Mouse (Mus musculus) frontal cortex, postnatal 14 days (tissue): ENCODE results near the gene Cenpb.
A peak's percentile ranks its signal among the peaks of the same experiment; 100 is the strongest.

Experiments
- DNase-seq, 2 experiments: peaks; one replicate each; pipeline ENCODE4 v3.0.0; 2022; ENCODE audit warnings: low spot score in 2 of 2

Cenpb gene

DNA sequence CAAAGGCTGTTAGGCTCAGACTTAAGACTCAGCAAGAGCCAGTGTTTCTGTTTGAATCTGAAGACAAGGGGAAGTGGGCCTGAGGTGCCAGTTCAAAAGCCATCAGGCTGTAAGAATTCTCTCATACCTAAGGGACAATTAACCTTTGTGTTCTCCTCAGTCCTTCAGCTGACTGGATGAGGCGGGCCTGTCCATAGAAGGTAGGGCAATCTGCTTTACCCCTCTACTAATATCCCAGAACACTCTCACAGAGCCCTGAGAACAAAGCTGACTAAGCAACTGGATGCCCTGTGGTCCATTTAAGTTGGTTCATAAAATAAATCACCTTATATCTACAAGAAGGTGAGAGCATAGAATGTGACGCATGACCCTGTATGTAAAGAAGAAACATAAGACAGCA lies 13.7 kb downstream of the Cenpb start:
- DNase-seq: no peak

DNA sequence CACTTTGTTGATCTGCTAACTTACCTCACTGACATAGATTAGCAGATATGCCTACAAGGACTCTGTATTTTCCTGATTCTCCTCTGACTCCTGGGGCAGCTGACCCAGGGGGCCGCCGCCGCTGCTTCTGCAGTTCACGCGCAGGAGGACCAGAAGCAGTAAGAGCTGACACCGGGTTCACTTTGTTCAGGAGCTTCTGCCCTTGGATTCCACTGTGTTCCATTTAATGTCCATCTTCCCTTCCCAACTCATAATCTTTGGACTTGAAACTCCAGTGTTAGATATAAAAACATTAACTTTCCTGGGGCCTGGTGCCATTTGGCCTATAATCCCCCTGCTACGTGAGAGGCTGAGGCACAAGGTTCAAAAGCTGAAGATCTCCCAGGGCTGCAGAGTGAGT lies 15.9 kb downstream of the Cenpb start:
- no peak for DNase-seq

DNA sequence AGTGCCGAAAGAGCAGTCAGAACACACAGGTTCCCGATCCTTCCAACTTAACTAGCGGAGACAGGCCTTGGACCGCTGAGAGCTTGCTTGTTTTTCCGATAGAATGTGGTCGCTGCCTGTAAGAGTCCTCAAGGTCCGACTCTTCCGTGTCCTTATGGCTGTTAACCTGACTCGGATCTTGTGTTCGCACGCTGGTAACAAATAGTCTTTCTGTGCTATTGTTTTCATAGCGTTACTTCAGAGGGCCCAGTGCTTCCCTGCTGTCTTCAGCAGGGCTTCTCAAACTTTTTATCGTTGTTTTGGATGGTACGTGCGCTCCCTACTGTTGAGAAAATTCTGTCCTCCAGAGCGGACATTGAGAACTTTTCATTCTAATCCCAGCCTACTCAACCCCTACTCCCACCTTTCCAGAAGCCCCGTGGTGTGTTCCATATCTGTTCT lies 19.2 kb downstream of the Cenpb start:
- DNase-seq: peak in 1 of 2 experiments; percentile 19

DNA sequence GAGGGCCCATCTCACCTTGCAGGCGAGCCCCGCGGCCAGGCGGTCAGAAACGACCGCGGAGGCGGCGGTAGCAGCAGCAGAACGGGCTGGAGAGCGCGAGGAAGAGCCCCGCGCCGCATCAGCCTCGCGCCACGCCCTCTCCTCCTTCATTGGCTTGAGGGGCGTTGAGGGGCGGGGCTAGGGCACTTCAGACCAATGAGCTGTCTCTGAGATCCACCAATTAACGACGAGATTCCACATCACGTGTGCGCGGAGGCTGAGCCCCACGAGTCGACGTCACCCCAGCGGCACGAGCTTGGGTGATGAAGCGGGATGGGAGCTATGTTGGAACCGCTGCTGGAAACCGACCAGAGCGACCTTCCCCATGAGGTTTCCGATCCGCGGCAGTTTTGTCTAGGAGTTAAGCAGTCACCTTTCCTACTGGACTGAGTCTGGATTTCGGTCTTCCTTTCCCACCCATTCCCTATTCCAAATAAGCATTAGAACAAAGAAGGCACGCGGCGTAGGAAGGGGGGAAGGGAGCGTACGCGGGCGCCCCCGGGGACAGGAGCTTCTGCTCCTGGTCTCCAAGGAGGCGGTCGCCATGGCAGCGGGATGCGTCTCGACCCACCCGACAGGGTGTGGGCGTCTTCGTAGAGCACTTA lies 19.8 kb downstream of the Cenpb start, which contains the start of gene 1700037H04Rik:
1700037H04Rik (minus strand) TSS at position 144 of the 644 bp plus-strand sequence.
- DNase-seq: peak; percentile 95 to 97

DNA sequence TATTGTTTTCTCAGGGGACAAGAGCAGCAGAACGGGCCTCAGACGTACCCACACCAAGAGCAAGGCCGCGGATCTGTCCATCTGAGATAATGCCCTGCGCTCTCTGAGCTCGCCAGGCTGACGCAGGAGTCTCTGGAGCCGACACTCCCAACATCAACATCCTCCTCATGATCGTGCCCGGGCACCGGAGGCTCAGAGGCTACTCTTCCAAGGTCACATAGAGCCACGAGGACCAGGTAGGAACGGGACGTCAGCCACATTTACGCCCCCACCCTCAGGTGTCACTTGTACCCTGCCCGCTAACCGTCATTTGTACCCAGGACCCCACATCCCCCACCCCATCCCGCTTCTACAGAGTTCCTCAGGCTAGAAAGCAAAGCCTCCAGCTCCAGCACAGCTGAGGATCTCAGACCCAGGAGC lies 20.4 kb downstream of the Cenpb start:
- peak in 1 of 2 experiments; percentile 43 for DNase-seq

DNA sequence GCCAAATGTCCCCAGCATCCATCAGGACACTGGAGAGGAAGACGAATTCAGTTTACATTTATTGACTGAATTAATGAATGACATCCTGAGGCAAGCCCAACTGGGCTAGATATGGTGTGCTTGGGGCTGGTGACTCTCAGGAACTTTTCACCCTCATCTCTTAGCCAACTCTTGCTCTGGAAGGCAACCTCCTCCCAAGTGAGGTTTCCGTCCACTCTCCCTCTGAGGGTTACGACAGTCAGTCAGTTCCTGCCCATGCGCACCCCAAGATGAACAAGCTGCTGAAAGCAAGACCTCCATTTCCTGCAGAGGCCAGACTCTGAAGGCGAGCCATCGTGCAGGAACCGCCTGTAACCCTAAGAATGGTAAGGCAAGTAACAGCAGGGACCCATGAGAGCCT lies 22.9 kb downstream of the Cenpb start:
- no peak for DNase-seq

DNA sequence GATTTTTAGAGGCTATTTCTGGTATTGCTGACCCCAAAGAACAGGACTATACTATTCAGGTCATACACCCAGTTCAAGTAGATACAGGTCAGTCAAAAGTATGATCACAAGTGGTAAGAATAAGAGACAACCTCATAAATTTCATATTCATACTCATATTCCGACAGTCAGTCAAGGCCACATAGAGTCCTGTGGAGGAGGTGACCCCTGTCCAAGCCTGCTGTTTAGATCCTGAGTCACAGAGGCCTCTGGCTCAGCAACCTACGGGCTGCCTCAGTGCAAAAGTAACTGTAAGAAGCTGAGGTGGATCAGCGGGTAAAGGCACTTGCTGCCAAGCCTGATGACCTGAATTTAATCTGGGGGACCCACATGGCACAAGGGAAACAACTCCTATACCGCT lies 25.8 kb downstream of the Cenpb start:
- DNase-seq: no peak

DNA sequence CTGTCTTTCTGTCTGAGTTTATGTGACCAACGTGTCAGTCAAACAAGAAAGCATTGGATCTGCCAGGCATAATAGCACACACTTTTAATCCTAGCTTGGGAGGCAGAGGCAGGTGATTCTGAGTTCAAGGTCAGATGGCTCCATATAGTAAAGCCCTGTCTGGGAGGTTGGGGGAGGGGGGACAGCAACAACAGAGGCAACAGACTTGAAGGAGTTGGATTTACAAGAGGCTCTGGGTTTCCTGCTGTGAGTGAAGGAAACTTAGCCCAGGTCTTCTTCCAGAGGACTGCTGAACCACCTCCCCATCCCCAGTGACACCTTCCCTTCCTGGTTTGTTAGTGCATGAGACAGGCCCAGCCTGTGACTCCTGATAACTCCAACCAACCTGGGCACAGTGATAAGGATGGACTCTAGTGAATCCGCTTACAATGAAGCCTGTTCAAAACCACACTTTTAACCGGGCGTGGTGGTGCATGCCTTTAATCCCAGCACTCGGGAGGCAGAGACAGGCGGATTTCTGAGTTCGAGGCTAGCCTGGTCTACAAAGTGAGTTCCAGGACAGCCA lies 27.6 kb downstream of the Cenpb start:
- no peak for DNase-seq

DNA sequence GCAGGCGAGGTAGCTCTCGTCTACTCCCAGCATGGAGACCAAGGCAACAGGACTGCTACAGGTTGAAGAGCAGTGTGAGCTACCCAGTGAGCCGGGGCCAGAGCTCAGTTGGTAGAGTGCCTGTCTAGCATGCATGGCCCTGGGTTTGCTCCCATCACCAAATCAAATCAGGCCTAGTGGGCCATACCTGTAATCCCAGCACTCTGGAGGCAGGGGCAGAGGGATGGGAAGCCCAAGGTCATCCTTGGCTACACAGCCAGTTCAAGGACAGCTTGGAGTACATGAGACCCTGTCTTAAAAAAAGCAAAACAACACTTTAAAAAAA lies 30.7 kb downstream of the Cenpb start:
- no peak for DNase-seq

DNA sequence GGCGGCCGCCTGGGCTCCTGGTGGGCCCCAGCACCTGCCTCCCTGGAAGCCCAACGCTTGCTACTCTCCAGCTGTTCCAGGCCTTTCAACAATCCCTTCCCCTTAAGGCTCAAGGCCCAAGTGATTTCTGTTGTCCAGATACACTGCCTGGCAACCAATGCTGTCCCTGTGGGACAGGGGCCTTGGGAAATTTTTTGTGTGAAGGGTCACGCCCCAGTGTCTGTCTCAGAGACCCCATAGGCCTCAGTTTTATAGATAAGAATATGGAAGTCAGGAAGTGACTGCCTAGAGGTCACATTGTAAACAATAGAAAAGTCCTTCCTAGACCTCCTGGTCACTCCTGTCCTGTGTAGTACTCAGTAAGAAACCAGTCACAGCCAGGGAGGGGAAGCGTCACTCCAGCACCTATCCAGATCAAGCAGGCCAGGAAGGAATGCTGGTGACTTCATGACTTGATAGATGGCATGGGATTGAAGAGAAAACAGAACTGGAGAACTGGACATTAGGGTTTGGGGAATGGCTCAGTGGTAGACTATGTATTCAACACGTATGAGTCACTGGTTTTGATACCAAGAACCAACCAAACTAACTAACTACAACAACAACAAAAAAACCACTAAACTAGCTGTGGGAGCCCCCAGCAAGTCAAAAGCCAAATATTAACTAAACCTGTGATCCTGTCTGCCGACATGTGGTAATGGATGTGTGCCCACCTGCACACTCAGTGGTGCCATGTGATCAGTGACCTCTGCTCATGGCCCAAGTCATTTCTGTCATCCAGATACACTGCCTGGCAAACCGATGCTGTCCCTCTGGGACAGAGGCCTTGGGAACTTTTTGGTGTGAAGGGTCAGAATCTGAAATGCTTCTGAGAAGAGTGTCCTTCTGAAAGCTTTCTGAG lies 31.3 kb downstream of the Cenpb start:
- DNase-seq: no peak

DNA sequence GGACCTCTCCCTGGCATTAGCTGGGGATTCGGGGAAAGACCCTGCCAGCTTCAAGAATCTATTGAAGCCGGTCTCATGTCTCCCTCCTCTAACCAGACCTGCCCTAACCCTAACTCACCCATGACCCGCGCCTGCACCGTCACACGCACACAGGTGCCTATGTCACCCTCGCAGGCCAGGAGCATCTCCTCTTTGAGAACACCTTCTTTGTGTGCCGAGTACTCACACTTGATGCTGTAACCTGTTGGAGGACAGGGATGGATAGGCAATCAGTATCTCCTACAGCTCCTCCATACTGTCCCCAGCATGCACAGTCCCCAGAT lies 32.9 kb downstream of the Cenpb start:
- DNase-seq: no peak

DNA sequence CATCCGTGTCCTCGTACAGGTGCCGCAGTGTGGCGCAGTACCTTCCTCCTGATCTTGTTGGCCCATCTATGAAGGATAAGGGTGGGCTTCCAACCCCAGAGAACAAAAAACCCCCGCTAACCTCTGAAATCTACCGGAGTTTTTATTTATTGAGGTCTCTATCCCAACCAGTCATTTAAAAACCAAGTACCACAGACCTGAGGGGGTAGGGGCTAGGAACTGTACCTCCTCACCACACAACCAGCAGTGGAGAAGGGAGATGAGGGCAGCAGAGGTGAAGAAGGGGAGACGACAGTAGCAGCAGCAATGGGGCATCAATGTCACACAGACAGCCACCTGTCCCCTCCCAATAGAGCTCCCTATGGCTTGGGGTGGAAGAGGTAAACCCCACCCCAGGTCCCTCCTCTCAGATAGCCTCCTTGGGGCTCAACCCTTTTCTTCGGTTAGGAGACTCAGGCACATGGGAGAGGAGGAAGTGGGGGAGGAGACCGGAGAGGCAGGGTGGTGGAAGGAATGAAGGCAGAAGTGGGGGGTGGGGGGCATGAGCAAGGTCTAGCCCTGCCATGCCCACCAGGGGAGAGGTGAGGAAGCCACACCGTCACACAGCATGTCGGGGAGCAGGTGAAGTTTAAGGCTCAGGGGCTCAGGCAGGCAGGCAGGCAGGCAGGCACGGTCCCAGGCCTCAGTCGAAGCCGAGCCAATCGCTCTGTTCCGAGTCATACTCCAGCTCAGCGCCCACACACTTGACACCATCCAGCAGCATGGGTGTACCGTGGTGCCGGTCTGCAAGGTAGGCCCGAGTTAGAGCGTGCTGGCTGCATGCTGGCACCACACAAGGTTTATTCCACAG lies 33.4 kb downstream of the Cenpb start:
- no peak for DNase-seq

DNA sequence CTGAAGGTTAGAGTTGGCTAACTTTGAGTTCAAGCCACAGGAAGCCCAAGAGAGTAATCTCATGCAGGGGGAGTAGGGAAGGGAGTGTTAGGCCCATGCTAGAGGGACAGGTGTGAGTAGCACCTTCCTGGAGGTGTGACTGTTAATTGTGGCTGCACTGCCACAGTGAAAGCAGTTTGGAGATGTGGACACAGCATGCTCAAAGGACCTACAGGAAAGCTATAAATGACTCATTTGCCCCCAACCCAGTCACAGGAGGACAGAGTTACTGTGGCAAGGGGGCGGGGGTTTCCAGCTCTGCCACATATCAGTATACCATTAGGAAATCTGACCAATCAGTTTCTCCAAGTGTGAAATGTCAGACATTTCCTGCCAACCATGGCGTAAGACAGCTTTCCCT lies 34.3 kb downstream of the Cenpb start:
- no peak for DNase-seq

DNA sequence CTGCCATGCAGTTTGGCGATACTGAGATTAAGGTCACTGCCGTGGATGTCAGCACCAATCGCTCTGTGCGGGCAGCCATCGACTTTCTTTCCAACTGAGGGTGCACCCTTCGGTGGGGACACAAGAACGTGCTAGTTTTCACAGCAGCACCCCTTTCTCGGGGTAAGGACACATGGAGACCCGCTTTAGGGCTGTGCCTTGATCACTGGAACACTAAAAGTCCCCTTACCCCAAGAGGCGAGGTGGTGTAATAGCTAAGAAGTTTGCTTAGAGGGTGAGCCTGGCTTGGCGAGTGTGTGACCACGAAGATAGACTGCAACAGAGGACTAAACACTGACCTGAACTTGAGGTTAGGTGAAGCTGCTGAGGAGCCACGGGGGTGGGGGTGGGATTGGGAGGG lies 34.7 kb downstream of the Cenpb start:
- no peak for DNase-seq

DNA sequence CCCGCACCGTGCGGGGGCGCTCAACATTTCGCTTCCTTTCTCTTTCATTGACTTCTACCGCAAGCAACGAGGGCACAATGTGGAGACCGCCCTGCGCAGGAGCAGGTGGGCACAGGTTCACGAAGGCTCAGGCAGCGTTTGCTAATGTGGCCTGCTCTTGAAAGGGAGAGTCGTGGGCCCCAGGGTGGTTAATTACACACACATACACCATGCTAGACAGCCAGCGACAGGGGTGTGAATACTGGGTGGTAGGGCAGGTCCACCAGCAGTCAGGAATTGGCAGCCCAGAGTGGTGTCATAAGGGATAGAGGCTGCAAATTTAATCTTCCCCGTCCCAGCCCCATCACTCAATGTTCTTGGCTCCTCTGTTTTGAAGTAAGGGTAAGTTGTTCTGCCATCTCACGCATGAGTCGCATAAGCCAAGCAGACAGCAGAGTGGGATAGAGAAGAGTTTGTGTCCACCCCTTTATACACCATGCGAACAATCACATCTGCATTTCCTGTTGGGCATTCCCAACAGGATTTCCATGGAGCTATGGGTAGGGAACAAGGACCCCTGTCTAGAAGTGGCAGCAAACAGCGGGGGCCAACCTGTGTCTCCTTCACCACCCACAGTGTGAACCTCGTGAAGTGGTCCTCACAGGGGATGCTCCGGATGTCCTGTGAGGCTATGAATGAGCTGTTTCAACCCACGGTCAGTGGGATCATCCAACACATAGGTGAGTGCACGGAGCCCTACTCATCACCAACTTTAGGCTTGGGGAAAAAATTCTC lies 36.7 kb downstream of the Cenpb start:
- DNase-seq: no peak

DNA sequence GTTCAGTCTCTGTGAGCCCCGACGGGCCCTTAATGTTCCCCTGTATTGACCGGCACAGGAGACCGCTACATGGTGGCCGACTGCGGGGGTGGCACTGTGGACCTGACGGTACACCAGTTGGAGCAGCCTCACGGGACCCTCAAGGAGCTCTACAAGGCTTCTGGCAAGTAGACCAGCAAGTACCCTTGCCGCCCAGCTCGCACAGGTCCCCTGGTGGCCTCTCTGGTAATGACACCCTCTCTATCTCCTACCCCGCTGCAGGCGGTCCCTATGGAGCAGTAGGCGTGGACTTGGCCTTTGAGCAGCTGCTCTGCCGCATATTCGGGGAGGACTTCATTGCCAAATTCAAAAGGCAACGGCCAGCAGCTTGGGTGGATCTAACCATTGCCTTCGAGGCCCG lies 37.3 kb downstream of the Cenpb start:
- DNase-seq: peak in 1 of 2 experiments; percentile 45

DNA sequence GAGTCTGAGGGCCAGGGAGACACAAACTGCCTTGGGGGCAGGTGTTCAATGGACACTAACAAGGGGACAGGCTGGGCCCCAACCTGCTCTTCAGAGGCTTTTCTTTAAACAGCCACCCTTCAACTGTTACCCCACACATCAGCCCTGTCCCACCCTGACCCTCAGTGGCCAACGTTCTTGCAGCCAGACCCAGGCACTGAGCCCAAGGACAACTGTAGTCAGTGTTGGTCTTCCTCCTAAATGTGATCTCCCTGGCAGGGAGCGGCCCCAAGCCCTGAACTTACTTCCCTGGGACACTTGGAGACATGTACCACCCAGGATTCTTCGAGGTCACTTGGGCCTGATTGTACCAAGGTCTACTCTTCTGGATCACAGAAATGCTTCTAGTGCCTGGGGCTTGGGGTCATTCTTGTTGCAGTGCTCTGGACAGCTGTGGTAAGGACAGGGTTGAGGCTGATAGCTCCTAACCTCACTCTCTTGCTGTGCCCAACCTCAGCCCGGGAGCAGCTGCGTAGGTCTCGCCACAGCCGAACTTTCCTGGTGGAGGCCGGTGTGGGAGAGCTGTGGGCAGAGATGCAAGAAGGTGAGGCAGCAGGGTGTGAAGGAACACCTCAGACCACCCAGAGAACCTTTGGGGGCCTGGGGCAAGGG lies 38.4 kb downstream of the Cenpb start:
- DNase-seq: no peak

DNA sequence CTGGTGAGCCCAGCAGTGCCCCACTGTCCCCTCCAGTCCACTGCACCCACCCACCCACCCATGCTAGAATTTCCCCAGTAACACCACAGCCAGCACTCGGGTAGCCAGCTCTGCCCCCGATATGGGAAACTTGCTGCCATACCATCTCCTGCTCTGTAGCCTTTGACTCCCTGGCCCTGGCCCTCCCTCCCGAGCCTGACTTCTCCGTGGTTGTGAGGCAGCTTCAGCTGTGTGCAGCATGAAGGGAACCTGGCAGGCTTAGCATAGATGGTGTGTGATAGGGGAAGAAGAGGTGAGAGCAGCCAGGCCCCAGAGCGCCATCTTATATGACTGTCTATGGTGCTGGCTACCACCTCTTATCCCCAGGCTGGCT lies 39.3 kb downstream of the Cenpb start:
- DNase-seq: no peak

DNA sequence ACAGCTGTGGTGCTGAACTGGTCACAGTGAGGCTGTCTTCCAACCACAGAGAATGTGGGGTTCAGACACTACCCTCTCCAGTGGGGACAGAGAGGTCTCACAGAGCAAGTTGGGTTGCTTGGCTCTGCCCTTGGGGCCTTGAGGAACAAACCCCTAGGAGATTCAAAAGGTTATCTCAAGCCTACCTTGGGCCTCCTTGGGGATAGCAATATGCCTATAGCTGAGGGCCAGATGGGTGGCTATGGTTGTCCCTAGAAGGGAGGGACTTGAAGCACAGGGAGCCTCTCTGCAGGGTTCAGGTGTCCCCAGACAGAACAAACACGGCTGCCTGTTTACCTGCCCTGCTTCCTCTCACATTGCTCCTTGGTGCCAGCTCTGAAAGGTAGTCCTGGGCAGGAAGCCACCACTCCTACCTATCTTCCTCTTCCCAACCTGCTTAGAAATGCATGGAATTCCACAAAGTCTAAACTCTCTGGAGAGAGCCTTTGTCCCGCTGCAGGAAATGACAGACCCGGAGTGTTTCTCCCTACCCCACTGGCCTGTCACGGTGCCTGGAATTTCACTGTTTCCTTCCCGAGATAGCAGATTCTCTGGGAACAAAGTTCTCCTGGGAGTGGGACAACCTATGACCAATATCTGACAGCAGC lies 39.9 kb downstream of the Cenpb start:
- no peak for DNase-seq

DNA sequence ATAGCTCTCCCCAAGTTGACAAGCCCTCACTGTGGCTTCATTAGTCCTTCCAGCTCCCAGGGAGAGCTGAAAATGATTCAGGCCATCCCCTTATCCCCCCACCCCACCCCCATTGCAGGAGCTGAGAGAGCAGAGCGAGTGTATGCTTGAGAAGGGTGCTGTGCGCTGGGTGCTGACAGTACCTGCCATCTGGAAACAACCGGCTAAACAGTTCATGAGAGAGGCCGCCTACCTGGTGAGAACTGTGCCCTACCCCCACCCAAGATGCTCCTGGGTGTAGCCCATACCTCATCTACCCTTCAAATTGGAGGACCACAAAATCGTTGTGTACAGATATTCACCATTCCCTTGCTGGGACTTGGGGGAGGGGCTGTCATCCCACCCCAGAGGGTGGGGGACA lies 40.6 kb downstream of the Cenpb start:
- no peak for DNase-seq
